Mouse (Mus musculus): ENCODE data around the gene Bckdha. TPM values are rescaled to one million over a fixed set of nuclear protein-coding genes. Genes with fewer than 3 reads are reported as not detected.

Bckdha gene
- polyA plus RNA-seq, 1 experiment from 2014 or later = 43.4 TPM

GRCm38 (mm10) chr7:25657785-25658184, 996 bp downstream of the Bckdha start:
- H3K9me3 ChIP-seq = no peaks in the 10 kb centered on the region
- no peaks in the 10 kb centered on the region for H3K27me3 ChIP-seq
- H3K27ac ChIP-seq (replicated peaks) = no peak overlapping the region
- peak overlapping the region; percentile 53 for H3K4me3 ChIP-seq
- WGBS = 43% methylated on average over 10 of the region's 10 CpGs
- peak overlapping the region; percentile 66 for H3K9ac ChIP-seq (replicated peaks)
- no peak for ATAC-seq (ENCODE audit: low FRiP score, low read depth)
- peaks cover 23% of the 10 kb centered on the region for H3K4me1 ChIP-seq
- peaks cover 4% of the 10 kb centered on the region; the same call in 1 of the 2 replicates for H3K36me3 ChIP-seq
- peak overlapping the region; percentile 83 for H3K4me2 ChIP-seq (replicated peaks)

- H3K9ac ChIP-seq (replicated peaks) = no peak overlapping the region
- no peak overlapping the region for H3K4me2 ChIP-seq (replicated peaks)
- no peaks in the 10 kb centered on the region for H3K9me3 ChIP-seq
- 80% methylated on average over 11 of the region's 11 CpGs for WGBS
- H3K4me3 ChIP-seq = no peak overlapping the region
- no peaks in the 10 kb centered on the region for H3K36me3 ChIP-seq
- peaks cover 23% of the 10 kb centered on the region for H3K4me1 ChIP-seq
- H3K27me3 ChIP-seq = no peaks in the 10 kb centered on the region
- no peak for ATAC-seq (ENCODE audit: low FRiP score, low read depth)
- no peak overlapping the region for H3K27ac ChIP-seq (replicated peaks)
Observed at GRCm38 (mm10) chr7:25655601-25656428, 3.0 kb downstream of the Bckdha start.

GRCm38 (mm10) chr7:25652244-25652759, 6.5 kb downstream of the Bckdha start:
- H3K9ac ChIP-seq (replicated peaks) = no peak overlapping the region
- no peak overlapping the region for H3K27ac ChIP-seq (replicated peaks)
- H3K4me3 ChIP-seq = no peak overlapping the region
- 96% methylated on average over 12 of the region's 12 CpGs for WGBS
- no peak for ATAC-seq (ENCODE audit: low FRiP score, low read depth)
- H3K36me3 ChIP-seq = no peaks in the 10 kb centered on the region
- no peak overlapping the region for H3K4me2 ChIP-seq (replicated peaks)
- H3K27me3 ChIP-seq = no peaks in the 10 kb centered on the region
- no peaks in the 10 kb centered on the region for H3K9me3 ChIP-seq
- peaks cover 10% of the 10 kb centered on the region for H3K4me1 ChIP-seq

- Histone ChIP-seq H3K9ac (replicated peaks) (no peak overlapping the region), H3K4me2 (replicated peaks) (no peak overlapping the region), H3K4me1 (peaks cover 6% of the 10 kb centered on the region; the same call in 1 of the 2 replicates), H3K36me3 (no peaks in the 10 kb centered on the region), H3K27me3 (no peaks in the 10 kb centered on the region), H3K27ac (replicated peaks) (no peak overlapping the region), H3K4me3 (no peak overlapping the region), H3K9me3 (no peaks in the 10 kb centered on the region)
- ATAC-seq (ENCODE audit: low FRiP score, low read depth) = no peak
- WGBS = 92% methylated on average over 8 of the region's 8 CpGs
Observed at GRCm38 (mm10) chr7:25651281-25651680, 7.5 kb downstream of the Bckdha start.

GRCm38 (mm10) chr7:25649839-25650238, 8.9 kb downstream of the Bckdha start:
- ATAC-seq (ENCODE audit: low FRiP score, low read depth) = no peak
- Histone ChIP-seq H3K27ac (replicated peaks) (no peak overlapping the region), H3K4me3 (no peak overlapping the region), H3K27me3 (no peaks in the 10 kb centered on the region), H3K4me1 (peaks cover 6% of the 10 kb centered on the region; the same call in 1 of the 2 replicates), H3K36me3 (0 out of 2 replicates have a peak, but pooled peaks cover 4% of the 10 kb centered on the region), H3K4me2 (replicated peaks) (no peak overlapping the region), H3K9me3 (no peaks in the 10 kb centered on the region), H3K9ac (replicated peaks) (no peak overlapping the region)
- 77% methylated on average over 5 of the region's 5 CpGs for WGBS

GRCm38 (mm10) chr7:25647574-25648123, 11.1 kb downstream of the Bckdha start:
- H3K27me3 ChIP-seq = no peaks in the 10 kb centered on the region
- peaks cover 6% of the 10 kb centered on the region; the same call in 1 of the 2 replicates for H3K4me1 ChIP-seq
- no peaks in the 10 kb centered on the region for H3K9me3 ChIP-seq
- H3K36me3 ChIP-seq = 0 out of 2 replicates have a peak, but pooled peaks cover 5% of the 10 kb centered on the region
- no peak overlapping the region for H3K9ac ChIP-seq (replicated peaks)
- 66% methylated on average over 5 of the region's 5 CpGs for WGBS
- no peak overlapping the region for H3K4me3 ChIP-seq
- no peak for ATAC-seq (ENCODE audit: low FRiP score, low read depth)
- no peak overlapping the region for H3K4me2 ChIP-seq (replicated peaks)
- no peak overlapping the region for H3K27ac ChIP-seq (replicated peaks)

GRCm38 (mm10) chr7:25645074-25645473, 13.7 kb downstream of the Bckdha start:
- no peak overlapping the region for H3K4me3 ChIP-seq
- H3K27ac ChIP-seq (replicated peaks) = no peak overlapping the region
- H3K4me1 ChIP-seq = peaks cover 6% of the 10 kb centered on the region; the same call in 1 of the 2 replicates
- ATAC-seq (ENCODE audit: low FRiP score, low read depth) = no peak
- H3K9ac ChIP-seq (replicated peaks) = no peak overlapping the region
- H3K36me3 ChIP-seq = 0 out of 2 replicates have a peak, but pooled peaks cover 13% of the 10 kb centered on the region
- no peaks in the 10 kb centered on the region for H3K27me3 ChIP-seq
- 46% methylated on average over 14 of the region's 14 CpGs for WGBS
- no peak overlapping the region for H3K4me2 ChIP-seq (replicated peaks)
- no peaks in the 10 kb centered on the region for H3K9me3 ChIP-seq

GRCm38 (mm10) chr7:25644631-25645030, 14.2 kb downstream of the Bckdha start:
- Histone ChIP-seq H3K9ac (replicated peaks) (no peak overlapping the region), H3K4me1 (peaks cover 6% of the 10 kb centered on the region; the same call in 1 of the 2 replicates), H3K36me3 (0 out of 2 replicates have a peak, but pooled peaks cover 17% of the 10 kb centered on the region), H3K27ac (replicated peaks) (no peak overlapping the region), H3K4me2 (replicated peaks) (no peak overlapping the region), H3K4me3 (no peak overlapping the region), H3K27me3 (no peaks in the 10 kb centered on the region), H3K9me3 (no peaks in the 10 kb centered on the region)
- ATAC-seq (ENCODE audit: low FRiP score, low read depth) = no peak
- WGBS = 77% methylated on average over 4 of the region's 4 CpGs

- H3K27me3 ChIP-seq = no peaks in the 10 kb centered on the region
- WGBS = 82% methylated on average over 10 of the region's 10 CpGs
- H3K4me1 ChIP-seq = peaks cover 5% of the 10 kb centered on the region; the same call in 1 of the 2 replicates
- ATAC-seq (ENCODE audit: low FRiP score, low read depth) = no peak
- no peak overlapping the region for H3K27ac ChIP-seq (replicated peaks)
- H3K9ac ChIP-seq (replicated peaks) = no peak overlapping the region
- H3K9me3 ChIP-seq = no peaks in the 10 kb centered on the region
- no peak overlapping the region for H3K4me2 ChIP-seq (replicated peaks)
- H3K4me3 ChIP-seq = no peak overlapping the region
- H3K36me3 ChIP-seq = peaks cover 18% of the 10 kb centered on the region; the same call in 1 of the 2 replicates
Observed at GRCm38 (mm10) chr7:25644136-25644535, 14.6 kb downstream of the Bckdha start.

- Histone ChIP-seq H3K4me2 (replicated peaks) (no peak overlapping the region), H3K27ac (replicated peaks) (no peak overlapping the region), H3K4me1 (no peaks in the 10 kb centered on the region), H3K4me3 (no peak overlapping the region), H3K9ac (replicated peaks) (no peak overlapping the region), H3K27me3 (no peaks in the 10 kb centered on the region), H3K9me3 (no peaks in the 10 kb centered on the region), H3K36me3 (peaks cover 44% of the 10 kb centered on the region; the same call in 1 of the 2 replicates)
- ATAC-seq (ENCODE audit: low FRiP score, low read depth) = no peak
- WGBS = 92% methylated on average over 4 of the region's 4 CpGs
Observed at GRCm38 (mm10) chr7:25639754-25640153, 19.0 kb downstream of the Bckdha start.

- Histone ChIP-seq H3K27ac (replicated peaks) (no peak overlapping the region), H3K4me3 (no peak overlapping the region), H3K27me3 (no peaks in the 10 kb centered on the region), H3K9me3 (no peaks in the 10 kb centered on the region), H3K4me2 (replicated peaks) (no peak overlapping the region), H3K4me1 (no peaks in the 10 kb centered on the region), H3K9ac (replicated peaks) (no peak overlapping the region), H3K36me3 (peaks cover 53% of the 10 kb centered on the region; the same call in 1 of the 2 replicates)
- WGBS = 89% methylated on average over 5 of the region's 5 CpGs
- no peak for ATAC-seq (ENCODE audit: low FRiP score, low read depth)
Observed at GRCm38 (mm10) chr7:25637099-25637498, 21.7 kb downstream of the Bckdha start.

GRCm38 (mm10) chr7:25636373-25636772, 22.4 kb downstream of the Bckdha start:
- Histone ChIP-seq H3K27me3 (no peaks in the 10 kb centered on the region), H3K9ac (replicated peaks) (no peak overlapping the region), H3K36me3 (peaks cover 58% of the 10 kb centered on the region; the same call in 1 of the 2 replicates), H3K27ac (replicated peaks) (no peak overlapping the region), H3K9me3 (no peaks in the 10 kb centered on the region), H3K4me1 (no peaks in the 10 kb centered on the region), H3K4me3 (no peak overlapping the region), H3K4me2 (replicated peaks) (no peak overlapping the region)
- 82% methylated on average over 3 of the region's 3 CpGs for WGBS
- no peak for ATAC-seq (ENCODE audit: low FRiP score, low read depth)

Data from midbrain, embryonic 12.5 days (tissue).